Mouse (Mus musculus) gastrocnemius, postnatal 10 days (tissue): ENCODE measurements around the gene Dgkb. TPM values are rescaled to one million over a fixed set of nuclear protein-coding genes. Genes with fewer than 3 reads are reported as not detected.

Experiments
- DNase-seq: peaks from one replicate; pipeline ENCODE4 v3.0.0; 2021; ENCODE audit warnings: mixed read lengths
- total RNA-seq, 2 experiments: library from RNA; stranded (reverse); gene quantifications; 2 replicates each; pipeline ENCODE4 v1.2.3; 2021

Dgkb gene
- total RNA-seq, 2 experiments from 2014 or later, result 1.9 to 2.6 TPM

DNA sequence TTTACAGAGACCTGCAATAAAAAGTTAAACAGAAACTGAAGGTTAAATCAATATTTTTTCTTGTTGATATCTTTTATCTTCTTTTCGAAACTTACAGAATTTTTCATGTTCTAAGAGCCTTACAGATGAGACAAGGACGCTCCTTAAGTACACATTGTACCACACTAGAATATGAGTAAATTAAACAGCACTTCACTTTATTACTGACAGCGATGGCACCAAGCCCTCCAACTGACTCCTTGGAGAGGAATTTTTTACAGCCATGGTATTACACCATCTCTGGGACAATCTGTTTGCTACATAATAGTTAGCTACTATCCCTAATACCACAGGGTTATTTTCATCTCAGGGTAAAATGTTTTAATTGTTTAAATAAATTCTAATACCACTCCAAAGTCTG is 556.6 kb downstream of the Dgkb start:
- DNase-seq, result no peak

DNA sequence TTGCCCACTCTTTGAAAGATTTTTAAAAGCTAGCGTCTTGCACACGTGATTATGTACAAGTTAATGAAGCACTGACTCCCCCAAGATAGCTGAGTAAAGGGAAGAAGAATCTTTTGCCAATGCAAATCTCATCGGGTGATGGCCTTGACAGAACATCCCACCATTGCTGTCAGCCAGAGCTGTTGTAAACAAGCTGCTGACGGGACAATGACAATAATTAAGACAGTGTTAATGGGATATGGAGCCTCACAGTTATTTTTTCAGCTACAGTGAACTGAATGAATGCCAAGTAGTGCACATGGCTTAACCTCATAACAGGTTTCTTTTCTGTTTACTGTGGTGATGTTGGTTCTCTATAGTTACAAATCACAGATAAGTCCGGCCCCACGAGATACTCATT is 568.4 kb downstream of the Dgkb start:
- DNase-seq, result no peak

DNA sequence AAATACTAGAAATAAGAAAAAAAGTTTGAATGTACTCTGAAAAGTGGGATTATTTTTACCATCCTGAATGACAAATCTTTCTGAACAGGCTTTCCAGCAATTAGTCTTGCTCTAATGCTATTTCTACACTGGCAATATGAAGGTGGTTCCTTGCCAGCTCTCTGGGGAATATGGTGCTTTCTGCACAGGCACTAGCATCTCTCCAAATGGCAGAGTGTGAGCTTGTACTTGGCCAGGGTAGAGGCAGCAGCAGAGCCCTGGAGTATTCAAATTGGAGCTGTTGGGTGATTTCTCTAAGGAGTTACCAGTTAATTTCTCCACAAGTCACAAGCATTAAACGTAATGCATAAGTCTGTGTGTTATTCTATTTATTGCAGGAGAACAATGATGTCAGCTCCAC is 569.5 kb downstream of the Dgkb start:
- no peak for DNase-seq

GRCm38 (mm10) chr12:38387654-38388053 is 570.1 kb downstream of the Dgkb start:
- DNase-seq, result no peak

GRCm38 (mm10) chr12:38388243-38388642 is 570.7 kb downstream of the Dgkb start:
- no peak for DNase-seq

DNA sequence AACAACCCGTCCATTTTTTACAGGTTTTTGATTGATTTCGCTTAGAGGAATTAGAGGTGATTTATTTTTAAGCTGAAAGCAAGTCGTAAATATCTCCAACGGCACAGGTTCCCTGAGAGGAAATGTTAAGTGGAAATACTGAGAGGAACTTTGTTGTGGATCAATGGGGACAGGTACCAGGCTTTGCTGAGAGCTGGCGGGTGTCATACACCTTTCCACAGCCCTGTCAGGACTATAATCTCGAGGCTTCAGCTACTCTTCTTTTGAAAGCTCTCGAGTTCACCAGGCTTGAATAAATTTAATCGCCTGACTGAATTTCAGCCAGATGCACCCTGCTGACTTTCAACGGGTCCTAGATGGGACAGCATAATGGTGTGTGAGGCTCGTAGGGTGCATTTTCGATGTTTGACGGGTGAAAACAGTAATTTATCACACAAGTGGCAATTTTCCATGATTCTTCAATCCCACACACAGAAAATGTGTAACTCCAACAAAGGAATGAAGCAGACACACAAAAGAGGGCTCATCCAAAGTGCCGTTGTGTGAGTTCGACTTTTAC is 580.3 kb downstream of the Dgkb start:
- no peak for DNase-seq

DNA sequence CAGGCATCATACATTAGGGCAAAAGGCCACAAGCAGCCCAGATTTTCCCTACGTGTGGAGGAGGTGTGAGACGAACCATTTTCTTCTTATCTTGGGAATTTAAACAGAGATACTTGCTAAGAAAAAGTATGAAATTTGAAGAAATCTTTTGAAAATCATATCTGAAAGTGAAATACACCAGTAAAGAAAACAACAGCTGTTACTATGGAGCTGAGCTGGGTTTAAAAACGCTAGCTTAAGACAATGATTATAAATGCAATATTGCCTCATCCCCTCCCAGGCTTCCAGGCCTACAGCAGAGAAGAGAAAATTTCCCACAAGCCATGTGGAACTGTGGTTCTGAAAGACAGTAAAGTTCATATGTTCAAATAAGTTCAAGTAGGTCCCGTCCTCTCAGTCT is 582.6 kb downstream of the Dgkb start:
- DNase-seq, result no peak

GRCm38 (mm10) chr12:38435364-38436130 is 618.0 kb downstream of the Dgkb start:
- DNase-seq, result no peak

GRCm38 (mm10) chr12:38436131-38436436 is 618.6 kb downstream of the Dgkb start:
- no peak for DNase-seq

DNA sequence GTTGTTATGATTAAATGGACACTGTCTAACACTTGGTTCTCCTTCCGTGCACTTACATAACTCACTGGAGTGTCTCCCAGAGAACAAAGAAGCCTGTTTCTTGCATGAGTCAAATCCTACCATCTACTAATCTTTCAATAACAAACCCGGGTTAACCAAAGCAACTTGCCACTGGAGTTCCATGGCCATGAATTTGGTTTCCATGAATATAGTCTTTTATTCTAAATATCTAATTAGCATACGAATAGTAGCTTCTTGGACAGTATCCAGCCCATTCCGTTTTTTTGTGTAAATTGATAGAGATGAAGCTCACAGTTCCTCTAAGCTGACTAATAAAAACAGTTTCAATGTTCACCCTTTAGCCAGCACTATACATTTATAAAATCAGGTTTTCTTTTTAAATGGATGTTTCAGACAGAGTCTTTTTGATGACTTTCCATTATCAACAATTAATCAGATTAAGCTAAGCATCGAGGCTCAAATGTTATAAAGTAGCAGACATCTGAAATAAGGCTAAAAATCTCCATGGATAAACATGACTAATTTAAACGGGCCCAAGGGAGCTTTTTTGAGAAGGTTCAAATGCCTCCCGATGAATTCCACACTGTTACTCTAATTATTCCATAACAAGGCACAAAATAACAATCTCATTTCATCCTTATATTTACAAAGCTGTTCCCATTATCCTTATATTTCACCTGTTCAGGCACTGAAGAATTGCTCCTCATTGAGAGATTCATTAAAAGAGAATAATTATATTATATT is 633.0 kb downstream of the Dgkb start:
- DNase-seq, result no peak

DNA sequence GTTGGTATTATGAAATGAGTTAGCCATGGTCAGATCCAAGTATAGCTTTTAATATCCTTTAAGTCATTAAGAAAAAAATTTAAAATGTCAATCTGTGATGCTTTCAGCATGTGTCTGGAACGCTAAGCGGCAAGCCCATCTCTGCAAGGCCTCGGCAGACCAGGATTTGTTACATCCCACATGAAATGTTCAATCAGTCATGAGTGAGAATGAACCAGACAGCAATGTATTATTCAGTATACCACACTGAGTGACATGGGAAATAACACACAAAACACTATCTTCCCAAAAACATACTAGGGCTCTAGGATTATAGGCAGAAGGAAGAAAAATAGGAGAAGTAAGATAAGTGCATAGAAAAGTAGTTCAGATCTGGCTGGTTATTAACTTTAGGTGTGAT is 634.2 kb downstream of the Dgkb start:
- DNase-seq, result no peak

GRCm38 (mm10) chr12:38468191-38468590 is 650.7 kb downstream of the Dgkb start:
- no peak for DNase-seq

GRCm38 (mm10) chr12:38468605-38469004 is 651.1 kb downstream of the Dgkb start:
- no peak for DNase-seq

GRCm38 (mm10) chr12:38497229-38497628 is 679.7 kb downstream of the Dgkb start:
- no peak for DNase-seq

GRCm38 (mm10) chr12:38500931-38501330 is 683.4 kb downstream of the Dgkb start:
- DNase-seq, result no peak

GRCm38 (mm10) chr12:38508195-38508594 is 690.7 kb downstream of the Dgkb start:
- DNase-seq, result no peak

GRCm38 (mm10) chr12:38545431-38545830 is 727.9 kb downstream of the Dgkb start:
- DNase-seq, result no peak

DNA sequence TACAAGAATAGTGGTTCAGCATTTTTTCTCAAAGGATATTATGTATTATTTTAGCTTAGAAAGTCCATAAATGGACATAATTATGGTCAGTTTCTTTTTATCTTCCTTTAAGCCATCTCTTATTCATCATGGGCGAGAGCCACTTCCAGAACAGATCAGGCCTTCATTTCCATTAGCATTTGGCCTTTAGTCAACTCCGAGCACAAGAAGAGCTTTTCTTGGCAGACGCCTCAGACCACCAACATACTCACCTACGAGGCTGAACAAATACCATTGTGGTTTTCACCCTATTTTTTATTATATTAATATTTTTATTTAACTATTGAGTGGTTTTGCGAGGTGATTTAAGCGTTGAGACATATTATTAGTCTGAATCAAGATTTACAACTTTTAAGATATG is 759.6 kb downstream of the Dgkb start:
- no peak for DNase-seq

DNA sequence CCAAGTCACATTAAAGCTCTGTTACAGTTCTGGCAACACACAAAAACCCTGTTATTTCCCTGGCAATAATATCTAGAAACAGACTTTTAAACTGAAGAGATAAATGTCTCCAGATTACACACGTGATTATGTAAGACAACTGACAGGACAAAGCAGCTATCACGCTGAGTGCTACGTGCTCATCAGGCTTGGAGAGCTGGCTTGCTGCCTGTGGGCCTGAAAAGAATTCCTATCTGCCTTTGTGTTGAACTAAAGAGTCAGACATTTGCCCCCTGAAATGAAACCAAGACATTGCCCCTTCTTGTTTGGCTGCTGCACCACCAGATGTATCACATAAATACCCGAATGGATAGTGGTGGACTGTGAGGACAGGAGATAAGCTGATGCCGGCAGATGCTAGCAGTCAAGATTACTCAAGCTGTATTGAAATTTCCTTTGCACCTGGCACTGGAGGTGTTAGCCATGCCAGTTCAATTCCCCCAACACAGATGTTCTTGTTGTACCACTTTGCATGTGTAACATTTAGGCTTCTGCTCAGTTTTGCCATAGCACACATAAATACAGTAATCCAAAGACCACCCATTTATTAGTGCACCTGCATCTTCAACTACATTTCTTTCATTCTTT is 761.8 kb downstream of the Dgkb start:
- no peak for DNase-seq

DNA sequence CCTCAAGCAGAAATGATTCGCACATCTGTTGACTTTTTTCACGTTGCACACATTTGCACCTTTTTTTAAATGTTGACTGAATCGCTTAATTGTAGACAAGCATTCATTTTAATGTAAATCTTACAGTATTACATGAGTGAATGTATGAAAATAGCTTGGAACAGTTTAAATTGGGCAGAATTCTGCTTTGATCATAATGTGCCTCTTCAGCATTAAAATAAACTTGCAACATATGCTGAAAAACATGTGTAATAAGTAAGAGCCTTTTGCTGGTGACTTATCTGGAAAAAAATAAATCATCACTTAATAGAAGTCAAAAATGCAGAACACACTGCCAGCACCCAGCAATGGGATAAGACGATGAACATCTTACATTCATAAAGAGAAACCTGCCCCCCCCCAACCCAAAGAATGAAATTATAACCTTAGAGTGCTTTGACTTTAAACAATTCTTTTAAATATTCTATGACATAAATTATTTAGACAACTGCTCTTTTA is 768.9 kb downstream of the Dgkb start:
- DNase-seq, result no peak

- no peak for DNase-seq
Observed at GRCm38 (mm10) chr12:38589951-38590350, 772.4 kb downstream of the Dgkb start.

GRCm38 (mm10) chr12:38593653-38594052 is 776.1 kb downstream of the Dgkb start:
- no peak for DNase-seq

DNA sequence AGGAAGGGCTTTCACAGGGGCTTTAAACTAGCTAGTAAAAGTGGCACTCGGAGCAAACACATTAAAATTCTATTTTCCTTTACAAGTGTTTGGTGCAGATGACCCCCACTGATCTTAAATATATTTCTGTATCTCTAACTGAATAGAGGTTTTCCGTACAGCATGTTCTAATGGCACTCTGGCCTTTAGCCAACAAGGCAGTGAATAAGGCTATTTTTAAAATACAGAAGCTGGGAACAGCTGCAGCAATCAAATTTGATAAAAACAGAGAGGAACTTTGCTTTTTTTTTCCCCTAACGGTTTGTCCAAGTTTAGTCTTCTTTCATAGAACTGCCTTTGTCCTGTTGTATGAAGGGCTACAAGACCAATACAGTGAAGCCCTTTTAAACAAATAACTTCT is 776.5 kb downstream of the Dgkb start:
- DNase-seq, result no peak
